Mouse (Mus musculus) kidney, postnatal 14 days (tissue): ENCODE results near the gene Nav2.

Source experiments
- DNase-seq: peaks from one replicate; pipeline ENCODE4 v3.0.0; 2022; ENCODE audit warnings: mixed read lengths

Gene Nav2

GRCm38 (mm10) chr7:49301487-49301886 lies 393.0 kb downstream of the Nav2 start:
- no peak for DNase-seq

DNA sequence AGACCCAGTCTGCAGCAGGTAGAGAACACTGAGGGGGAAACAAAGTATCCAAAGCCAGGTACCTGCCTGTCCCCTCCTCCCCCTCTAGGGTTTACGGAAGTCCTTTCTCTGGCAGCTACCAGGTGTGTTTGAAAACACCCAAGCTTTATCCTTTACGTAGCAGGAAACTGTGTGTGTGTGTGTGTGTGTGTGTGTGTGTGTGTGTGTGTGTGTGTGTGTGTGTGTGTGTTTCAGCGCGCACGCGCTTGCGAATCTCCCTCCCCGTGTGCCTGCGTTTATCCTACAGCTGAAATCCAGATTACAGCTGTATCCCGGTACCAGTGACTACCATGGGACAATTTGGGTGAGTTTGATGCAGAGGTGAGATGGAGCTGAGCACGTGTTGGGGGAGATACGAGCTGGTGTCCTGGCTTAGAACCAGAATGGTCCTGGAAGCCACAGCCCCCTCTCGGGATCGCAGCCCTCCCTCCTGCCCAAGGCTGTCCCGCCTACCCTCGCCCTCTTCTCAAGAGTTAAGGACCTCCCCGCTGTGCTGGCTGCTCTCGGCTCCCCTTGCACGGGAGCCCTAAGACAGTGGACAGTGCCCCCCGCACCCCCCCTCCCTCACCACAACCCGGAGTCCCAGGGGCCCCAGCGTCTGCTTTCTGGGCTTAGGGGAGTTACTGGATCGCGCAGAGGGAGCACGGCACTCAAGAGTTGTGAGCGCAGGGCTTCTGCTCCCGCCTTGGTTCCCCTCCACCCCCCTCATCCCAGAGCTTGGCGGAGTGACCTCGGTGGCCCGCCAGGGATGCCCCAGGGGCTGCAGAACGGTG lies 395.3 kb downstream of the Nav2 start:
- no peak for DNase-seq

- no peak for DNase-seq
Observed at GRCm38 (mm10) chr7:49307717-49308116, 399.2 kb downstream of the Nav2 start.

DNA sequence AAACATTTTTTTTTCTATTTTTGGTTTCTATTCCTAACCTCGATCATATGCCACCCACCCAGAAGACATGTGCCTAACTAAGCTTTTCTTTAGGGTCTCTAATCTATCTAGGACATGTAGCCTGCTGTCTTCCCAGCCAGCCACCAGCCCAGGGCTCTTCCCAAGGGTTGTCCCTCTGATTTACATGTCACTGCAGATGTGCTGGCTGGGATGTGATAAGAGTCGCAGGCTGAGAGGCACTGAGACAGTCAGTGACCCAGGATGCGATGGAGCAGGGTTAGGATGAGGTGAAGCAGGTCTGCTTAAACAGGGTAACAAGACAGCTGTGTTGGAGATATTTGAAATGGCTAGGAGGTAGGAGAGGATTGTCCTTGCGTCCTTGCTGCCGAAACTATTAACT lies 401.2 kb downstream of the Nav2 start:
- DNase-seq = no peak

GRCm38 (mm10) chr7:49313945-49314344 lies 405.4 kb downstream of the Nav2 start:
- DNase-seq = no peak

- DNase-seq = no peak
Observed at GRCm38 (mm10) chr7:49315033-49315432, 406.5 kb downstream of the Nav2 start.

- DNase-seq = no peak
Observed at GRCm38 (mm10) chr7:49316600-49316999, 408.1 kb downstream of the Nav2 start.

GRCm38 (mm10) chr7:49318183-49318897 lies 409.8 kb downstream of the Nav2 start:
- DNase-seq = no peak

DNA sequence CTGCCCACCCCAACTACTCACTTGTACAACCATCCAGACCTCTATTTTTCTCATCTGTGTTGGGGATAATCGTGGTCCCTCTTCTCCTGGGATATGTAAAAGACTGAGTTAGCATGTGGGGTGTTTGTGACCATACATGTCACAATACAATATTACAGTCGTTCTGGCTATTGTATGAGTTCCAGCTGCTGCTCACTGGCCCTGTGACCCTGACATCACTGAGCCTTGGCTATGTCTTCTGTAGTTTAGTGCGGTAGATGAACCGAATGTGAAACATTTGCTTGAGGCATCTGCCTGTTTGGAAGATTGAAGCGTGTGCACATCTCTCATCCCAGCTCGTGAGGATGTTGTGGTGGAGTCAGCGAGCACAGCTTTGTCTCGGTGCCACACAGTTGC lies 410.4 kb downstream of the Nav2 start:
- DNase-seq = peak; percentile 22

DNA sequence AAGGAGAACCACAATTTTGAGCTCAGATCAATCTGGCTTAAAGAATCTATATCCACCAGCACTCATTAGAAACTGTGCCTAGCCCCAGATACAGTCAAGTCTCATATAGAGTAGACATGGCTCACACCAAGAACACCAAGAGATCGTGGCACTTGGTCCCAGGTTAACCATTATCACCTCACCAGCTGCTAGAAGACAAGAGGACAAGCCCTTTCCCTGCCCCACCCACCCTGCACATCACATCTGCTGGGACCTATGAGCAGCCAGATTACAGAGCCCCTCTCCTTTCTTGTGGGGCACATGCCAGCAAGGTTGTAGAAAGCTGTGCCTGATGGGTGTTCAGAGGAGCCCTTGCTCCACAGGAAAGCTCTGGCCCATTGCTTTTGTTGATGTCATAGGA lies 411.5 kb downstream of the Nav2 start:
- DNase-seq = no peak

GRCm38 (mm10) chr7:49321124-49321531 lies 412.6 kb downstream of the Nav2 start:
- DNase-seq = peak; percentile 52

GRCm38 (mm10) chr7:49322179-49322578 lies 413.7 kb downstream of the Nav2 start:
- no peak for DNase-seq

DNA sequence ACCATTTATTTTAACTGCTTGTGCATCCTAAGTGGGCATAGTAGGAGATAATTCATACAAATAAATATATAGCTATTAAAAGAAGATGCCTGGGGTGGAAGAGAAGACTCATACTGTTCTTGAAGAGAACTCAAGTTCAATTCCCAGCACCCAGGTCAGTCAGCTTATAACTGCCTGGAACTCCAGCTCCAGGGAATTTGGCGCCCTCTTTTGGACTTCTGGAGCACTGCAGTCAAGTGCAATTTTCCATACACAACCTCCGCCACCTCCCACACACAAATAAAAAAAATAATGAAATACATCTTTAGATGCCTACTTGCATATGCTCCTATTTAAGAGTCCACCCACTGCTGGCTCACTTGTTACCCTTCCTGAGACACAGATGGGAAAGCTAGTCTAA lies 416.1 kb downstream of the Nav2 start:
- no peak for DNase-seq

- no peak for DNase-seq
Observed at GRCm38 (mm10) chr7:49326136-49326722, 417.7 kb downstream of the Nav2 start.

GRCm38 (mm10) chr7:49326967-49327742 lies 418.6 kb downstream of the Nav2 start:
- DNase-seq = no peak

DNA sequence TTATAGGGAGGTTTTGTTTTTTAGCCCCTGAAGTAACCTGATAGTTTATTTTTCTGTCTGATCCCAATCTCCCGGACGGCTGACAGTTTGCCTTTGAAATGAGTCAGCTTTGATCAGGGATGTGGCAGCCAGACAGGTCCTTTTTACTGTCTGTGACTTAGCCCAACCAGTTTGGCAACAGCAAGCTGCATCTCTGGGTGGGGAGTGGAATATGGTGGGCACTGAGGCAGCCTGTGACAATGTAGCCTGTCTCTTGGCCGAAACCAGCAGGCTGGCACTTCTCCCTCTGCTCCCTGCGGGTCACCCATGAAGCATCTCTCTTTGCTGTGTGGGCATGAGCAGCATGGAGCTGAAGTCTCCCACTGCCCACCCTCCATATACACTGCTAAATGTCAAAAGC lies 421.7 kb downstream of the Nav2 start:
- DNase-seq = no peak

DNA sequence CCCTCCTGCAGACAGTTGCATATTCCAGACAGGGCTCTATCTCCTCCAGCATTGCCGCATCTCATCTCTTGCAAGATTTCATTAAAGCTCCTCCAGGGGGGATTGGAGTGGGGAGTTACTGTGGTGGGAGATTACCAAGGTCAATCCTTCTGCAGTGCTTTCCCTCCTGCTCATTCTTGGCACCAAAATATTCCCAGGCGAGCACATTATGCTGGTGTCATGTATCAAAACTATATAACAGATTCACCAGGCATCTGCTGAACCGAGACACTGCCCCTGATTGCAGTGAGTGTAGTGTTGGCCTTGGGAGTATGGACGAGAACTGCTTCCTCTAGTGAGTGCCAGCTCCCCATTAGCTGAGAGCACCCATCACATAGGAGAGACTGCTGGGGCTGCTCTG lies 423.4 kb downstream of the Nav2 start:
- no peak for DNase-seq

- DNase-seq = no peak
Observed at GRCm38 (mm10) chr7:49332644-49333043, 424.1 kb downstream of the Nav2 start.

DNA sequence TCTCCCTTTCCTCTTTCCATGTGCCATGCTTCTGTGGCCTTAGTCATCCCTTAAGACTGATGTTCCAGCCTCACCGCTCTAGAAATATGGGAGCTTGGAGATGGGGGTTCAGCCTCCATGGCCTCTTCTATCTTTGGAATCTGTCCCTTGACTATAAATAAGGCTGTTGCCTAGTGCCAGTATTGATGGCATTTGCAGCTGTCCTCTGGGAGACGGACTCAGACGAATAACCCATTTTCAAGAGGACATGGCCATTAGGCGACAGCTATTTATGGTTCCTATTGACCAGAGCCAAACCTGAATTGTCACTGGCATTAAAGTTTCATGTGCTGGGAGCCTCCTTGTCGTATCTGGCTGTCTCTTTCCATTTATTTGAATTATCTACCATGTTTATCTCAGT lies 425.6 kb downstream of the Nav2 start:
- no peak for DNase-seq

DNA sequence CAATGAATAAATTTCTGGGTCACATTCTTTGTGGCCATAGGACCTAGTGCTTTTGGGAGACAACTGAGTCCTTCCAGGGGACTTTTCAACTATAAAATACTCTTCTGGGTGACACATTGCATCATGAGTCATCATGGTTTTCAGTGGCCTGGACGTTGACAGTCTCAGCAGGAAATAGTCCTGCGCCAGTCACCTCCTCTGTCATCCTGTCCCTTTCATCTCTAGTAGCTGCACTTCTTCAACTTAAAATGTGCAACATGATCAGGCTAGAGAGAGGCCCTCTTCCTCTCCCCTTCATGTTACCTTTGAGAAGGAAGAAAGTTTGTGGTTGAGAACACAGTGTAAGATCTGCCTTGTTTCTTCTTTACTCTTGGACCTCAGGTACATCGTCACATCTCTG lies 426.5 kb downstream of the Nav2 start:
- no peak for DNase-seq

- DNase-seq = no peak
Observed at GRCm38 (mm10) chr7:49336725-49337124, 428.2 kb downstream of the Nav2 start.

DNA sequence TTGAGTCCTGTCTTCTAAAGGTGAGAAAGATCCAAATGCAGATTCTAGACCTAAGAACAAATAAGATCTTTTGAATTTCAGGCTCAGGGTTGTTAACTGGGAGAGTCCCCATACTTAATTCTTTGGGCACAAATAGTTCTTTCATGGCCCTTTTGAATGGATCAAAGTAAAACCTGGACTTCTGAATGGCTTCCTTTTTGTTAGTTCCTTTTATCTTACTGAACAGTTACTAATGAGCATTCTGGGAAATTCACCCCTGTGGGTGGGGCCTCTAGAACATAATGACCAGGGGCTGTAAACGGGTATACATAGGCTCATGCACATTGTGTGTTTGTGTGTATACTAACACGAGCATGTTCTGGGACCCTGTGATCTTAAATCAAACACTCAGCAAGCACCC lies 429.2 kb downstream of the Nav2 start:
- no peak for DNase-seq

DNA sequence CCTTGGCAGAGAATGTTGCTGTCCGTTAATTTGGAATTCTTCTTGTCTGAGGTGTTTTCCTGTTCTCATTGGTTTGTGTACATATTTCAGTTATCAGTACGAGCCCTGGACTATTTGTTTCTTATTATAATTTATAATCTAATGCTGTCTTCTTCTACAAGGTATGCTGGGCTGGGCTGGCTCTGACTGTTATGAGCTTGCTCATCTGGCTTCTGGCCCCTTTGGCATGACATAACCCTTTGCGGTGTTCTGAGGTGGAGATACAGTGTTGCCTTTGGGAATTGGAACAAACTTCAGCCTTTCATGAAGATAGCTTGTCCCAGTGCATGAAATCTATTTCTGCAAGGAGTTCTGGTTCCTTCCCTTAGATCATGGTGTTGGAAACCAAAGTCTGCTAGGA lies 431.4 kb downstream of the Nav2 start:
- DNase-seq = no peak
